Mouse (Mus musculus) heart, adult 8-10 months (tissue): ENCODE results near the gene Pde10a. TPM values are rescaled to one million over a fixed set of nuclear protein-coding genes. Genes with fewer than 3 reads are reported as not detected.
A peak's percentile ranks its signal among the peaks of the same experiment; 100 is the strongest.

Source experiments
- DNase-seq: peaks from one replicate; pipeline ENCODE4 v3.0.0; 2022; ENCODE audit warnings: low spot score
- total RNA-seq, 4 experiments: library from RNA; stranded (reverse); gene quantifications; 2 replicates each; pipeline ENCODE4 v1.2.4; 2022

The Pde10a gene
- total RNA-seq, 4 experiments from 2014 or later = 1.8 to 3.6 (median 2.8) TPM

- no peak for DNase-seq
Observed at GRCm38 (mm10) chr17:8841897-8842540, 316.8 kb downstream of the Pde10a start.

GRCm38 (mm10) chr17:8842662-8843061, 317.5 kb downstream of the Pde10a start:
- no peak for DNase-seq

GRCm38 (mm10) chr17:8843941-8844340, 318.8 kb downstream of the Pde10a start:
- DNase-seq = no peak

GRCm38 (mm10) chr17:8846506-8846905, 321.3 kb downstream of the Pde10a start:
- DNase-seq = no peak

- DNase-seq = peak; percentile 42
Observed at GRCm38 (mm10) chr17:8847558-8847957, 322.4 kb downstream of the Pde10a start.

- DNase-seq = no peak
Observed at GRCm38 (mm10) chr17:8851846-8852245, 326.7 kb downstream of the Pde10a start.

GRCm38 (mm10) chr17:8856430-8857371, 331.5 kb downstream of the Pde10a start:
- peak; percentile 73 for DNase-seq

GRCm38 (mm10) chr17:8858636-8859421, 333.7 kb downstream of the Pde10a start:
- DNase-seq = no peak

- peak; percentile 43 for DNase-seq
Observed at GRCm38 (mm10) chr17:8859489-8859888, 334.3 kb downstream of the Pde10a start.

- DNase-seq = peak; percentile 43
Observed at GRCm38 (mm10) chr17:8864638-8865497, 339.7 kb downstream of the Pde10a start.

- no peak for DNase-seq
Observed at GRCm38 (mm10) chr17:8867331-8868237, 342.4 kb downstream of the Pde10a start.

- no peak for DNase-seq
Observed at GRCm38 (mm10) chr17:8869287-8869686, 344.1 kb downstream of the Pde10a start.

GRCm38 (mm10) chr17:8870848-8871247, 345.7 kb downstream of the Pde10a start:
- no peak for DNase-seq

GRCm38 (mm10) chr17:8871396-8871795, 346.2 kb downstream of the Pde10a start:
- no peak for DNase-seq

- peak; percentile 48 for DNase-seq
Observed at GRCm38 (mm10) chr17:8871997-8872593, 346.9 kb downstream of the Pde10a start.

GRCm38 (mm10) chr17:8872611-8873010, 347.4 kb downstream of the Pde10a start:
- no peak for DNase-seq

GRCm38 (mm10) chr17:8878056-8878455, 352.9 kb downstream of the Pde10a start:
- no peak for DNase-seq

- no peak for DNase-seq
Observed at GRCm38 (mm10) chr17:8881711-8882110, 356.5 kb downstream of the Pde10a start.

GRCm38 (mm10) chr17:8884691-8885090, 359.5 kb downstream of the Pde10a start:
- no peak for DNase-seq
